Mouse (Mus musculus) activated CD4-positive, CD25-positive, alpha-beta regulatory T cell, adult 9 weeks (primary cell): ENCODE measurements around the gene Sox12. TPM values are rescaled to one million over a fixed set of nuclear protein-coding genes. Genes with fewer than 3 reads are reported as not detected.

ENCODE experiments used
- polyA plus RNA-seq: library from polyadenylated mRNA; unstranded; fragments of 100-300 nt; shearing (Covaris generic); gene quantifications from one replicate; pipeline ENCODE4 v1.2.1, GENCODE M21; 2017

The Sox12 gene
- polyA plus RNA-seq: 0.06 TPM

GRCm38 (mm10) chr2:152397680-152398435 is at the start of gene Sox12:
Sox12 (minus strand) TSS chr2:152398063.

GRCm38 (mm10) chr2:152415287-152415686 is 17.4 kb upstream of the Sox12 start, which contains the start of gene 6820408C15Rik:
6820408C15Rik (plus strand) TSS chr2:152415587.

GRCm38 (mm10) chr2:152414591-152415165 is 16.8 kb upstream of the Sox12 start, which contains the start of gene Zcchc3:
Zcchc3 (minus strand) TSS chr2:152415027.

GRCm38 (mm10) chr2:152376345-152376741 is 21.5 kb downstream of the Sox12 start, which contains the start of gene Nrsn2:
Nrsn2 (minus strand) TSS chr2:152376638.

Other genes with a start within 250 kb of the Sox12 start
- gene Csnk2a1, start 171.2 kb downstream of the Sox12 start, polyA plus RNA-seq: 63.4 TPM
- gene Tbc1d20, start 104.2 kb downstream of the Sox12 start, polyA plus RNA-seq: 39.3 TPM
- gene Rbck1, start 65.4 kb downstream of the Sox12 start, polyA plus RNA-seq: 339 TPM
- 3.7 TPM for gene Trib3, start 54.0 kb downstream of the Sox12 start, polyA plus RNA-seq
- not detected for gene Nrsn2, start 21.4 kb downstream of the Sox12 start, polyA plus RNA-seq
- 1.2 TPM for gene Zcchc3, start 17.0 kb upstream of the Sox12 start, polyA plus RNA-seq
- not detected for gene 6820408C15Rik, start 17.5 kb upstream of the Sox12 start, polyA plus RNA-seq
- not detected for gene Defb23, start 66.6 kb upstream of the Sox12 start, polyA plus RNA-seq
- gene Defb20, start 79.0 kb upstream of the Sox12 start, polyA plus RNA-seq: not detected
- gene Defb22, start 92.1 kb upstream of the Sox12 start, polyA plus RNA-seq: not detected
- gene Defb26, start 113.6 kb upstream of the Sox12 start, polyA plus RNA-seq: not detected
- not detected for gene Defb28, start 120.2 kb upstream of the Sox12 start, polyA plus RNA-seq
- gene Defb29, start 142.0 kb upstream of the Sox12 start, polyA plus RNA-seq: not detected
- gene Gm17416, start 171.3 kb upstream of the Sox12 start, polyA plus RNA-seq: not detected
- gene Defb21, start 174.7 kb upstream of the Sox12 start, polyA plus RNA-seq: not detected
- gene Defb19, start 182.2 kb upstream of the Sox12 start, polyA plus RNA-seq: not detected
- not detected for gene Defb45, start 201.3 kb upstream of the Sox12 start, polyA plus RNA-seq
- not detected for gene Defb36, start 206.3 kb upstream of the Sox12 start, polyA plus RNA-seq
- not detected for gene Defb25, start 225.0 kb upstream of the Sox12 start, polyA plus RNA-seq
- not detected for gene Rem1, start 228.9 kb upstream of the Sox12 start, polyA plus RNA-seq